In genomic region chr15:27655015-27655414, GRCm38 (mm10) we compare ENCODE assay signal across 9 mouse cellular contexts. TPM values are rescaled to one million over a fixed set of nuclear protein-coding genes. Genes with fewer than 3 reads are reported as not detected.
A peak's percentile ranks its signal among the peaks of the same experiment; 100 is the strongest.
DNase-seq lines count a peak whose midpoint lies in the region; ATAC-seq and TF ChIP-seq lines count a peak whose summit lies in the region.
"Had no signal": no experiment of that assay in that cellular context is flagged by ENCODE, and none has a peak within 500 bp of the region (broad histone marks: within the 10 kb centered on the region; RNA-seq: fewer than 3 reads in every experiment).

No protein-coding gene starts in this region.

- no peak overlapping the region for H3K27ac ChIP-seq in kidney, adult 2 months (ENCODE audit: insufficient read depth, low read depth, low read length)
- no peak overlapping the region for H3K27ac ChIP-seq in kidney, embryonic 15.5 days
- no peak overlapping the region for H3K27ac ChIP-seq in limb, embryonic 10.5 days
- H3K27ac ChIP-seq in intestine, embryonic 16.5 days (ENCODE audit: low read length): no peak overlapping the region

- ATAC-seq in kidney, embryonic 15.5 days (replicated peaks; ENCODE audit: low FRiP score): no peak
- ATAC-seq in intestine, embryonic 16.5 days: no peak

- no peak for TF ChIP-seq CTCF in kidney, adult 2 months (conservative IDR thresholded peaks at IDR 0.05; ENCODE audit: insufficient read depth, insufficient read length, low read depth, low read length)
- TF ChIP-seq CTCF in C2C12 (IDR thresholded peaks at IDR 0.05; ENCODE audit: control insufficient read depth, insufficient read depth, insufficient read length): no peak

- H3K4me1 ChIP-seq in kidney, adult 2 months (ENCODE audit: control insufficient read depth, insufficient read depth, low read length): no peaks in the 10 kb centered on the region
- no peaks in the 10 kb centered on the region for H3K4me1 ChIP-seq in kidney, embryonic 15.5 days
- H3K4me1 ChIP-seq in limb, embryonic 10.5 days: no peaks in the 10 kb centered on the region
- H3K4me1 ChIP-seq in intestine, embryonic 16.5 days (ENCODE audit: control insufficient read depth, insufficient read depth, low read length): no peaks in the 10 kb centered on the region

- H3K9ac ChIP-seq in kidney, embryonic 15.5 days: no peak overlapping the region
- no peak overlapping the region for H3K9ac ChIP-seq in intestine, embryonic 16.5 days (ENCODE audit: low read depth, low read length)

- H3K27me3 ChIP-seq in kidney, adult 2 months (replicated peaks; ENCODE audit: control insufficient read depth, insufficient read depth, low read length): no peaks in the 10 kb centered on the region
- H3K27me3 ChIP-seq in kidney, embryonic 15.5 days: no peaks in the 10 kb centered on the region
- peaks cover 10% of the 10 kb centered on the region for H3K27me3 ChIP-seq in C2C12 (ENCODE audit: control insufficient read depth, insufficient read depth, insufficient read length)
- no peaks in the 10 kb centered on the region for H3K27me3 ChIP-seq in limb, embryonic 10.5 days (ENCODE audit: low read depth, poor library complexity, severe bottlenecking)
- no peaks in the 10 kb centered on the region for H3K27me3 ChIP-seq in intestine, embryonic 16.5 days (replicated peaks; ENCODE audit: control insufficient read depth, insufficient read depth, low read length)
- H3K27me3 ChIP-seq: megakaryocyte, embryonic 14.5 days had no signal

- TF ChIP-seq POLR2A in kidney, adult 2 months (IDR thresholded peaks at IDR 0.05; ENCODE audit: low read depth, low read length): no peak

- peak; percentile 35 for DNase-seq in kidney, adult 2 months
- DNase-seq in adrenal gland, postnatal 10 days: peak; percentile 81
- peak; percentile 85 for DNase-seq in limb, embryonic 10.5 days (ENCODE audit: low spot score)
- DNase-seq in spleen, adult 12 weeks (ENCODE audit: low spot score): no peak
- no peak for DNase-seq in frontal cortex, postnatal 10 days (ENCODE audit: low spot score in 2 of 2)

- H3K36me3 ChIP-seq in kidney, adult 2 months (ENCODE audit: control insufficient read depth, insufficient read depth, low read length): no peaks in the 10 kb centered on the region
- peaks cover 7% of the 10 kb centered on the region; the same call in 1 of the 2 replicates for H3K36me3 ChIP-seq in kidney, embryonic 15.5 days
- H3K36me3 ChIP-seq in C2C12 (ENCODE audit: control insufficient read depth, insufficient read depth): no peaks in the 10 kb centered on the region
- no peaks in the 10 kb centered on the region for H3K36me3 ChIP-seq in limb, embryonic 10.5 days
- no peaks in the 10 kb centered on the region for H3K36me3 ChIP-seq in intestine, embryonic 16.5 days (ENCODE audit: control insufficient read depth, insufficient read depth, low read length)

- 17% methylated on average over 5 of the region's 5 CpGs for WGBS in kidney, adult 2 months
- 17% methylated on average over 5 of the region's 5 CpGs for WGBS in kidney, embryonic 15.5 days
- WGBS in limb, embryonic 10.5 days: 22% methylated on average over 5 of the region's 5 CpGs
- 19% methylated on average over 5 of the region's 5 CpGs for WGBS in intestine, embryonic 16.5 days

- no peak overlapping the region for H3K4me2 ChIP-seq in kidney, embryonic 15.5 days
- no peak overlapping the region for H3K4me2 ChIP-seq in intestine, embryonic 16.5 days (ENCODE audit: low read depth, low read length)

- H3K9me3 ChIP-seq in kidney, embryonic 15.5 days (replicated peaks): no peaks in the 10 kb centered on the region
- H3K9me3 ChIP-seq in limb, embryonic 10.5 days (replicated peaks): no peaks in the 10 kb centered on the region
- H3K9me3 ChIP-seq in intestine, embryonic 16.5 days (ENCODE audit: control insufficient read depth, low read length): no peaks in the 10 kb centered on the region

- H3K79me2 ChIP-seq in C2C12 (ENCODE audit: control insufficient read depth, insufficient read depth): no peaks in the 10 kb centered on the region

- H3ac ChIP-seq in C2C12 (ENCODE audit: control insufficient read depth, insufficient read length, low read depth): no peak overlapping the region

- no peaks in the 10 kb centered on the region for H3K79me3 ChIP-seq in C2C12 (ENCODE audit: low read depth)

- H3K4me3 ChIP-seq in kidney, adult 2 months (ENCODE audit: insufficient read depth, low read depth, low read length): no peak overlapping the region
- no peak overlapping the region for H3K4me3 ChIP-seq in kidney, embryonic 15.5 days (replicated peaks)
- no peak overlapping the region for H3K4me3 ChIP-seq in C2C12 (ENCODE audit: insufficient read depth, poor library complexity, severe bottlenecking)
- H3K4me3 ChIP-seq in limb, embryonic 10.5 days: no peak overlapping the region
- H3K4me3 ChIP-seq in intestine, embryonic 16.5 days (ENCODE audit: low read length): no peak overlapping the region
- H3K4me3 ChIP-seq: megakaryocyte, embryonic 14.5 days had no signal

TF ChIP-seq in C2C12, 6 proteins besides CTCF, POLR2A, EP300 and RAD21:
- no peak for TF ChIP-seq MYOD1 (IDR thresholded peaks at IDR 0.05; ENCODE audit: control insufficient read depth, insufficient read length, low read depth)
- TF ChIP-seq MYOG (IDR thresholded peaks at IDR 0.05; ENCODE audit: control insufficient read depth, extremely low read depth, insufficient read length): no peak
- TF ChIP-seq USF1 (IDR thresholded peaks at IDR 0.05; ENCODE audit: low read depth): peak; percentile 75
- TF ChIP-seq FOSL1 (IDR thresholded peaks at IDR 0.05; ENCODE audit: insufficient read depth, low read length, poor library complexity, severe bottlenecking): no peak
- TF ChIP-seq MAX (IDR thresholded peaks at IDR 0.05): peak; percentile 82

RNA-seq across cellular contexts. Expression of gene Otulin, which starts 24.5 kb away (rescaled TPM):
- 29.0 and 34.4 TPM in 2 replicates for polyA plus RNA-seq in kidney, adult 2 months (2012; rRNA removed)
- 29.0 and 32.2 TPM in 2 replicates for polyA plus RNA-seq in kidney, embryonic 15.5 days (2015; fragmentation: Nextera tagmentation; extraction: Ambion mirVana)
- polyA plus RNA-seq in C2C12 (2012; fragmentation: generic; extraction: Trizol): 48.8 TPM
- total RNA-seq in adrenal gland, postnatal 10 days (2021): 10 to 100 TPM; 32.8 to 35.7 TPM
- polyA plus RNA-seq in limb, embryonic 10.5 days (2016; fragmentation: Nextera tagmentation; extraction: Ambion mirVana): 28.9 and 30.6 TPM in 2 replicates
- polyA plus RNA-seq in intestine, embryonic 16.5 days (2015; fragmentation: Nextera tagmentation; extraction: Ambion mirVana): 4.7 and 17.1 TPM in 2 replicates

RNA-seq across cellular contexts. Expression of gene Otulinl, which starts 26.4 kb away (rescaled TPM):
- polyA plus RNA-seq in kidney, adult 2 months (2012; rRNA removed): 2.4 and 5.1 TPM in 2 replicates
- polyA plus RNA-seq in kidney, embryonic 15.5 days (2015; fragmentation: Nextera tagmentation; extraction: Ambion mirVana): 26.5 and 30.5 TPM in 2 replicates
- polyA plus RNA-seq in C2C12 (2012; fragmentation: generic; extraction: Trizol): 0.09 TPM
- total RNA-seq in adrenal gland, postnatal 10 days (2021): 1 to 10 TPM; 7.6 to 8.4 TPM
- 2.9 and 6.2 TPM in 2 replicates for polyA plus RNA-seq in limb, embryonic 10.5 days (2016; fragmentation: Nextera tagmentation; extraction: Ambion mirVana)
- polyA plus RNA-seq in intestine, embryonic 16.5 days (2015; fragmentation: Nextera tagmentation; extraction: Ambion mirVana): 10.7 and 11.0 TPM in 2 replicates

Comparison
In these comparisons a context has a peak if more than half of its experiments do, and no peak if none do; other contexts are left out.
1. DNase-seq: peak in kidney, adult 2 months (single experiment), adrenal gland, postnatal 10 days (single experiment) and limb, embryonic 10.5 days (single experiment); none in spleen, adult 12 weeks (single experiment) and frontal cortex, postnatal 10 days (0 of 2).